ENCODE assay signal across 8 mouse cellular contexts in the genomic region with DNA sequence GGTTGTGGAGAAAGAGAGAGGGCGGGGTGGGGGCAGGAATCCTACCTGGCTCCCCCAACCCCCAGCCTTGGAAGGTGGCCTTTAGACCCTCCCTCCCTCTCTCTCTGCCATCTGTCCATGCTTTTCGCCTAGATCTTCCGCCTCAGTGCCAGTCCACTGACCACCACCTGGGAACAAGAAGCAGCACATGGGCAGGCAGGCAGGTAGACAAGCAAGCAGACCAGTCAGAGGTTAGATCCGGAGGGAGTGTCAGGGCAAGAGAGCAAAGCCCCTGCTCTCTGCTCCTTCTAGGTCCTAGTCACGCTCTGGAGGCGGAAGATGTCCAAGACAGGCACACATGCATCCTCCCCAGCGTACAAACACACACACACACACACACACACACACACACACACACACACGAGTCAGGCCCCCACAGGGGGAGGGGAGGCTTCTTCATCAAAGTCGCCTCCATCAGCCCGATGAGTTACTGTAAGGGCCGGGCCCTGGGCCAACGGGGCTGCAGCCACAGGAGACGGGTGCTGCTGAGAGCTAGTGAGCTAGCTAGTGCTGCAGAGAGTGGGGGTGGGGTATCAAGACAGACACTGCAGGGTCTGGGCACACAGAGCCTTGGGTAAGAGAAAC. TPM values are rescaled to one million over a fixed set of nuclear protein-coding genes. Genes with fewer than 3 reads are reported as not detected.
DNase-seq lines count a peak whose midpoint lies in the region; ATAC-seq and TF ChIP-seq lines count a peak whose summit lies in the region.

No protein-coding gene starts in this region.

- intact Hi-C loops in heart, postnatal 14 days (cut with DNase I) = no loop called here

- TF ChIP-seq CTCF in cerebellum, adult 2 months (IDR thresholded peaks at IDR 0.05; ENCODE audit: borderline replicate concordance, insufficient read depth, low read depth, low read length) = no peak

- H3K36me3 ChIP-seq in lung, embryonic 15.5 days = no peaks in the 10 kb centered on the region
- H3K36me3 ChIP-seq in midbrain, embryonic 12.5 days = peaks cover 23% of the 10 kb centered on the region; the same call in 1 of the 2 replicates

- ATAC-seq in lung, embryonic 15.5 days (ENCODE audit: borderline replicate concordance, extremely low read depth, low FRiP score, low TSS enrichment) = peak; percentile 81
- ATAC-seq in midbrain, embryonic 12.5 days (ENCODE audit: low FRiP score, low read depth) = peak; percentile 45
- no peak for ATAC-seq in frontal cortex, adult (ENCODE audit: low TSS enrichment)

- H3K9me3 ChIP-seq in lung, embryonic 15.5 days = no peaks in the 10 kb centered on the region
- no peaks in the 10 kb centered on the region for H3K9me3 ChIP-seq in midbrain, embryonic 12.5 days

- peak overlapping the region; percentile 33 for H3K4me2 ChIP-seq in lung, embryonic 15.5 days
- H3K4me2 ChIP-seq in midbrain, embryonic 12.5 days (replicated peaks) = no peak overlapping the region

- TF ChIP-seq POLR2A in cerebellum, adult 2 months (IDR thresholded peaks at IDR 0.05; ENCODE audit: borderline replicate concordance, insufficient read depth, low read length) = peak; percentile 15; the same call in 1 of the 2 replicates

- 40% methylated on average over 13 of the region's 13 CpGs for WGBS in lung, embryonic 15.5 days
- WGBS in cerebellum, adult 2 months = 12% methylated on average over 13 of the region's 13 CpGs
- 49% methylated on average over 13 of the region's 13 CpGs for WGBS in midbrain, embryonic 12.5 days

- DNase-seq in lung, postnatal 36 days = no peak
- DNase-seq in cerebellum, adult 2 months = peak; percentile 71 to 82
- DNase-seq in heart, postnatal 14 days = peak; percentile 27 to 54
- DNase-seq in embryo, embryonic 10 days (ENCODE audit: low spot score) = no peak
- no peak for DNase-seq in layer of hippocampus, postnatal 14 days (ENCODE audit: low spot score in 2 of 2)

- H3K9ac ChIP-seq in lung, embryonic 15.5 days = no peak overlapping the region
- peak overlapping the region; percentile 39; the same call in 1 of the 2 replicates for H3K9ac ChIP-seq in midbrain, embryonic 12.5 days (replicated peaks)

- H3K4me3 ChIP-seq in lung, embryonic 15.5 days = no peak overlapping the region
- no peak overlapping the region for H3K4me3 ChIP-seq in cerebellum, adult 2 months (replicated peaks; ENCODE audit: insufficient read depth, low read depth, low read length)
- no peak overlapping the region for H3K4me3 ChIP-seq in midbrain, embryonic 12.5 days

- H3K4me1 ChIP-seq in lung, embryonic 15.5 days = peaks cover 56% of the 10 kb centered on the region
- H3K4me1 ChIP-seq in cerebellum, adult 2 months (ENCODE audit: control insufficient read depth, insufficient read depth, low read length) = peaks cover 66% of the 10 kb centered on the region
- peaks cover 95% of the 10 kb centered on the region for H3K4me1 ChIP-seq in midbrain, embryonic 12.5 days

- H3K27ac ChIP-seq in lung, embryonic 15.5 days = peak overlapping the region; percentile 51
- H3K27ac ChIP-seq in cerebellum, adult 2 months (ENCODE audit: insufficient read depth, low read length) = peak overlapping the region; percentile 35
- H3K27ac ChIP-seq in midbrain, embryonic 12.5 days (replicated peaks) = peak overlapping the region; percentile 61

- no peaks in the 10 kb centered on the region for H3K27me3 ChIP-seq in lung, embryonic 15.5 days
- no peaks in the 10 kb centered on the region for H3K27me3 ChIP-seq in cerebellum, adult 2 months (ENCODE audit: control insufficient read depth, insufficient read depth, low read length)
- no peaks in the 10 kb centered on the region for H3K27me3 ChIP-seq in midbrain, embryonic 12.5 days

RNA-seq across cellular contexts. Expression of a gene that starts 19.8 kb away (rescaled TPM):
- polyA plus RNA-seq in lung, embryonic 15.5 days (2015; fragmentation: Nextera tagmentation; extraction: Ambion mirVana) = 7.8 TPM in 2 replicates
- 101 and 105 TPM in 2 replicates for polyA plus RNA-seq in cerebellum, adult 2 months (2012; rRNA removed)
- total RNA-seq in heart, postnatal 14 days (2021) = 1 to 10 TPM; 2.0 to 5.1 TPM
- polyA plus RNA-seq in midbrain, embryonic 12.5 days (2016; fragmentation: Nextera tagmentation; extraction: Ambion mirVana) = 35.0 and 43.5 TPM in 2 replicates
- total RNA-seq in layer of hippocampus, postnatal 14 days (2021) = 10 to 100 TPM; 84.4 to 89.5 TPM

RNA-seq across cellular contexts. Expression of a gene that starts 22.7 kb away (rescaled TPM):
- 131 and 136 TPM in 2 replicates for polyA plus RNA-seq in lung, embryonic 15.5 days (2015; fragmentation: Nextera tagmentation; extraction: Ambion mirVana)
- polyA plus RNA-seq in cerebellum, adult 2 months (2012; rRNA removed) = 64.9 and 69.7 TPM in 2 replicates
- 10 to 100 TPM; 56.9 to 61.0 TPM for total RNA-seq in heart, postnatal 14 days (2021)
- polyA plus RNA-seq in midbrain, embryonic 12.5 days (2016; fragmentation: Nextera tagmentation; extraction: Ambion mirVana) = 63.1 and 76.5 TPM in 2 replicates
- 10 to 100 TPM; 26.8 to 29.2 TPM for total RNA-seq in layer of hippocampus, postnatal 14 days (2021)

RNA-seq across cellular contexts. Expression of a gene that starts 36.2 kb away (rescaled TPM):
- polyA plus RNA-seq in lung, embryonic 15.5 days (2015; fragmentation: Nextera tagmentation; extraction: Ambion mirVana) = 80.4 and 89.8 TPM in 2 replicates
- 43.3 and 44.7 TPM in 2 replicates for polyA plus RNA-seq in cerebellum, adult 2 months (2012; rRNA removed)
- 10 to 100 TPM; 28.7 to 30.2 TPM for total RNA-seq in heart, postnatal 14 days (2021)
- polyA plus RNA-seq in midbrain, embryonic 12.5 days (2016; fragmentation: Nextera tagmentation; extraction: Ambion mirVana) = 68.7 and 69.3 TPM in 2 replicates
- 10 to 100 TPM; 26.7 to 31.1 TPM for total RNA-seq in layer of hippocampus, postnatal 14 days (2021)

RNA-seq across cellular contexts. Expression of a gene that starts 37.0 kb away (rescaled TPM):
- polyA plus RNA-seq in lung, embryonic 15.5 days (2015; fragmentation: Nextera tagmentation; extraction: Ambion mirVana) = 8.1 and 9.7 TPM in 2 replicates
- 168 and 174 TPM in 2 replicates for polyA plus RNA-seq in cerebellum, adult 2 months (2012; rRNA removed)
- 1 to 10 TPM; 4.3 to 4.6 TPM for total RNA-seq in heart, postnatal 14 days (2021)
- 59.3 and 65.4 TPM in 2 replicates for polyA plus RNA-seq in midbrain, embryonic 12.5 days (2016; fragmentation: Nextera tagmentation; extraction: Ambion mirVana)
- total RNA-seq in layer of hippocampus, postnatal 14 days (2021) = 10 to 100 TPM; 61.0 to 69.8 TPM

RNA-seq across cellular contexts. Expression of a gene that starts 45.9 kb away (rescaled TPM):
- 133 and 136 TPM in 2 replicates for polyA plus RNA-seq in lung, embryonic 15.5 days (2015; fragmentation: Nextera tagmentation; extraction: Ambion mirVana)
- polyA plus RNA-seq in cerebellum, adult 2 months (2012; rRNA removed) = 162 and 167 TPM in 2 replicates
- total RNA-seq in heart, postnatal 14 days (2021) = 10 to 100 TPM; 83.6 to 87.8 TPM
- polyA plus RNA-seq in midbrain, embryonic 12.5 days (2016; fragmentation: Nextera tagmentation; extraction: Ambion mirVana) = 184 and 185 TPM in 2 replicates
- 100 to 1,000 TPM; 161 to 163 TPM for total RNA-seq in layer of hippocampus, postnatal 14 days (2021)

Comparison
In these comparisons a context has a peak if more than half of its experiments do, and no peak if none do; other contexts are left out.
1. DNase-seq: peak in cerebellum, adult 2 months (2 of 2) and heart, postnatal 14 days (2 of 2); none in lung, postnatal 36 days (single experiment), embryo, embryonic 10 days (single experiment) and layer of hippocampus, postnatal 14 days (0 of 2).
2. Peak in every context shown above with its lines, with median percentiles within 50 percentile points of each other: H3K27ac ChIP-seq.